Mouse (Mus musculus) cerebellum, adult 2 months (tissue): ENCODE measurements at regions not wholly inside any gene's neighbourhood (a gene's known extent, or its start where the extent isn't known, plus 50 kb on each side); places are given as distances from the start of the nearest gene placed in this dataset.

ENCODE experiments used
- CTCF ChIP-seq: fragments of 200-500 bp; IDR thresholded peaks from 2 replicates; pipeline ENCODE4 v1.5.1; 2011; ENCODE audit warnings: low read depth, mild to moderate bottlenecking, control low read depth, low read length, moderate library complexity, borderline replicate concordance; ENCODE audit not compliant: insufficient read depth
- POLR2A ChIP-seq: fragments of 200-500 bp; IDR thresholded peaks from 2 replicates; pipeline ENCODE4 v1.6.1; 2011; ENCODE audit warnings: low read length, control low read depth, borderline replicate concordance; ENCODE audit not compliant: insufficient read depth

- TF ChIP-seq POLR2A (no peak), CTCF (no peak)
Measured at GRCm38 (mm10) chr11:71651756-71652380, 97.9 kb upstream of the Wscd1 start.
